11 mouse cellular contexts compared by ENCODE assay signal in genomic region chr2:77631606-77632005, GRCm38 (mm10).
"Had no signal": no experiment of that assay in that cellular context is flagged by ENCODE, and none has a peak within 500 bp of the region (broad histone marks: within the 10 kb centered on the region; RNA-seq: fewer than 3 reads in every experiment).

No protein-coding gene starts in this region.

- DNase-seq: kidney, adult 9 months; kidney, postnatal 25 days; layer of hippocampus, adult 9-11 months; liver; lung, adult 18-20 months; lung, postnatal 10 days; lung, postnatal 36 days; right cerebral cortex, adult 18-20 months; right cerebral cortex, postnatal 14 days; right cerebral cortex, postnatal 4 days; thymus, postnatal 25 days had no signal
